Mouse (Mus musculus) embryonic fibroblast, embryonic 13.5 days (primary cell): Measurements from ENCODE around the gene Nob1. TPM values are rescaled to one million over a fixed set of nuclear protein-coding genes. Genes with fewer than 3 reads are reported as not detected.

Experiments
- H3K27ac ChIP-seq: 2 replicates; pipeline ENCODE4 v1.5.1; 2012; ENCODE audit warnings: low read length, control low read depth, inconsistent platforms; ENCODE audit not compliant: insufficient read depth
- H3K4me1 ChIP-seq: 2 replicates; pipeline ENCODE4 v1.6.1; 2011; ENCODE audit warnings: low read length; ENCODE audit not compliant: control insufficient read depth, insufficient read depth
- H3K4me3 ChIP-seq: 2 replicates; pipeline ENCODE4 v1.5.1; 2011; ENCODE audit warnings: mild to moderate bottlenecking, control low read depth, low read length; ENCODE audit not compliant: insufficient read depth
- CTCF ChIP-seq: IDR thresholded peaks from 2 replicates; pipeline ENCODE4 v1.5.1; 2011; ENCODE audit warnings: mild to moderate bottlenecking, control low read depth, low read length, moderate library complexity, borderline replicate concordance; ENCODE audit not compliant: insufficient read depth
- POLR2A ChIP-seq: IDR thresholded peaks from 2 replicates; pipeline ENCODE4 v1.6.1; 2011; ENCODE audit warnings: low read depth, mild to moderate bottlenecking, control low read depth, low read length, moderate library complexity
- polyA plus RNA-seq: library from polyadenylated mRNA; stranded (reverse); fragments of >200 nt; gene quantifications from 2 replicates; pipeline ENCODE4 v1.2.4, GENCODE M21; 2011; ENCODE audit warnings: low read depth; ENCODE audit not compliant: missing spikeins, insufficient read length

The Nob1 gene
- polyA plus RNA-seq, 1 experiment = 40.1 TPM

GRCm38 (mm10) chr8:107455268-107455667, 30.4 kb upstream of the Nob1 start:
- Histone ChIP-seq H3K4me3 (no peak overlapping the region), H3K4me1 (peaks cover 14% of the 10 kb centered on the region), H3K27ac (no peak overlapping the region)
- TF ChIP-seq POLR2A = no peak
- peak; percentile 91; the same call in 1 of the 2 replicates for TF ChIP-seq CTCF

GRCm38 (mm10) chr8:107453386-107453785, 28.5 kb upstream of the Nob1 start:
- Histone ChIP-seq H3K4me3 (no peak overlapping the region), H3K27ac (no peak overlapping the region), H3K4me1 (peaks cover 23% of the 10 kb centered on the region)
- TF ChIP-seq CTCF = no peak
- no peak for TF ChIP-seq POLR2A

DNA sequence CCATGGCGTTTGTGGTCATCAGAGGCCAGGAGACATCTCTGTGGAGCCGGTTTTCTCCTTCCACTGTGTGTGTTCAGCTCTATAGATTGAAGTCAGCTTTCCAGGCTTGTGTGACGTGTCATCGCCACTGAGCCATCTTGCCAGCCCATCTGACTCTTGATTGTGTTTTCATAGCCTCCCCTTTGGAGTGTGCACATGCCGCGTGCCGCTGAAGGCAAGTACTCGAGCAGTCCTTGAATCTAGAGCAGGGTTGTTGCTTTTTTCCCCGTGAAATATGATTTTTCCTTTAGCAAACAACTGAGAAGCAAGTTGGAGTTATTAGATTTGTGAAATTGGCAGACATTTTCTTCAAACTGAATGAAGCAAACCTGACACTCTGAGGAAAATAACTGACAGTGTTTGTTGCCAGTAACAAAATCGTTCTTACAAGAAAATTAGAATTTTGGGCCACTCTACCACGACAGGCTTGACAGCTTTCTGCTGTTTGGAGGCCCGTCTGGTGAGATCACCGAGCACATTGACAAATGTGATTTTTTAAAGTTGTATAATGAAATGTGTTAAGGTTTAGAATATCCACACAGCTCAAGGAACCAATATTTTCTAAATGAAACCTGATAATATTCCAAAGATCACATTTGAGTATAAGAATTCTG, 26.7 kb upstream of the Nob1 start:
- TF ChIP-seq POLR2A (no peak), CTCF (no peak)
- Histone ChIP-seq H3K4me1 (peaks cover 13% of the 10 kb centered on the region; the same call in 1 of the 2 replicates), H3K4me3 (no peak overlapping the region), H3K27ac (no peak overlapping the region)

- no peak for TF ChIP-seq CTCF
- TF ChIP-seq POLR2A = no peak
- Histone ChIP-seq H3K27ac (no peak overlapping the region), H3K4me3 (no peak overlapping the region), H3K4me1 (peaks cover 10% of the 10 kb centered on the region; the same call in 1 of the 2 replicates)
Measured at GRCm38 (mm10) chr8:107449655-107450054, 24.8 kb upstream of the Nob1 start.

GRCm38 (mm10) chr8:107449130-107449529, 24.3 kb upstream of the Nob1 start:
- TF ChIP-seq CTCF (no peak), POLR2A (no peak)
- Histone ChIP-seq H3K4me1 (peaks cover 10% of the 10 kb centered on the region; the same call in 1 of the 2 replicates), H3K27ac (no peak overlapping the region), H3K4me3 (no peak overlapping the region)

GRCm38 (mm10) chr8:107448382-107448889, 23.6 kb upstream of the Nob1 start:
- Histone ChIP-seq H3K27ac (no peak overlapping the region), H3K4me3 (no peak overlapping the region), H3K4me1 (peaks cover 10% of the 10 kb centered on the region; the same call in 1 of the 2 replicates)
- TF ChIP-seq POLR2A (no peak), CTCF (no peak)

DNA sequence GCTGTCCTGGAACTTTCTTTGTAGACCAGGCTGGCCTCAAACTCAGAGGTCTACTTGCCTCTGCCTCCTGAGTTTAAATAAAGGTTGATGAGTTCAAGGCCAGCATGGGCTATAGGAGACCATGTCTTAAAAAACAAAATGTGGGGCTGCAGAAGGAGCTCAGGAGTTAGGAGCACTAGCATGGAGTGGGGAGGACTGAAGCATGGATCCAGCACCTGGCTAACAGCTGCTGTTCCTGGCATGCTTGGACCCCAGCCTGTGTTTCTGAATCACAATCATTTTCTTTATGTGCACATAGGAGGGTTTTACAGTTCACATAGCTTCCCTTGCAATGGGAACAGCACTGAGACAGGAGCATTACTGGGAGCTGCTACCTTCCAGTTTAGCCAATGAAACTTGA, 22.9 kb upstream of the Nob1 start:
- H3K4me1 ChIP-seq = peaks cover 10% of the 10 kb centered on the region; the same call in 1 of the 2 replicates
- no peak overlapping the region for H3K4me3 ChIP-seq
- H3K27ac ChIP-seq = no peak overlapping the region
- no peak for TF ChIP-seq POLR2A
- TF ChIP-seq CTCF = no peak

GRCm38 (mm10) chr8:107444626-107445025, 19.8 kb upstream of the Nob1 start:
- Histone ChIP-seq H3K27ac (no peak overlapping the region), H3K4me3 (no peak overlapping the region), H3K4me1 (peaks cover 10% of the 10 kb centered on the region; the same call in 1 of the 2 replicates)
- TF ChIP-seq POLR2A (no peak), CTCF (no peak)

DNA sequence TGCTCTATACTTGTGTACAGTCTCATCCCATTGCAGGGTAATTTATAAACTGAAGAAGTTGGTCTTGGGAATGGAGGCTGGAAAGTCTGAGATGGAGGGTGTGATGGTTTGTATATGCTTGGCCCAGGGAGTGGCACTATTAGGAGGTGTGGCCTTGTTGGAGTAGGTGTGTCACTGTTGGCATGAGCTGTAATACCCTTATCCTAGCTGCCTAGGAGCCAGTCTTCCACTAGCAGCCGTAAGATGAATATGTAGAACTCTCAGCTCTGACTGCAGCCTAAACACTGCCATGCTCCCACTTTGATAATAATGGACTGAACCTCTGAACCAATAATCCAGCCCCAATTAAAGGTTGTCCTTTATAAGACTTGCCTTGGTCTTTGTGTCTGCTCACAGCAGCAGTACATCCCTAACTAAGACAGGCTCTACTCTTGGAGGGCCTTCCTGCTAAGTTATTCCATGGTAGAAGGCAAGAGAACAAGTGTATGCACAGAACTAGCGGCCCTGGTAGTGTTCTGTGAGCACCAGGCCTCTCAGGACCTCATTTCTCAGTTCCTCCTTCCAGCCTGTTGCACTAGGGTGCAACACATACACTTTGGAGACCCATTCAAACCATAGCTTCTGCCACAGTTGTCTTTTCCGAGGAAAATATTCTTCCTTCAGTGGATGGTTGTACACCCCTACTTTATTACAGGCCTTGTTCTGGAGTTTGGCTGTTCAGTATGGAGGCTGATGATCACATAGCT, 15.2 kb upstream of the Nob1 start:
- no peak overlapping the region for H3K4me3 ChIP-seq
- TF ChIP-seq CTCF = no peak
- TF ChIP-seq POLR2A = no peak
- no peak overlapping the region for H3K27ac ChIP-seq
- H3K4me1 ChIP-seq = no peaks in the 10 kb centered on the region

DNA sequence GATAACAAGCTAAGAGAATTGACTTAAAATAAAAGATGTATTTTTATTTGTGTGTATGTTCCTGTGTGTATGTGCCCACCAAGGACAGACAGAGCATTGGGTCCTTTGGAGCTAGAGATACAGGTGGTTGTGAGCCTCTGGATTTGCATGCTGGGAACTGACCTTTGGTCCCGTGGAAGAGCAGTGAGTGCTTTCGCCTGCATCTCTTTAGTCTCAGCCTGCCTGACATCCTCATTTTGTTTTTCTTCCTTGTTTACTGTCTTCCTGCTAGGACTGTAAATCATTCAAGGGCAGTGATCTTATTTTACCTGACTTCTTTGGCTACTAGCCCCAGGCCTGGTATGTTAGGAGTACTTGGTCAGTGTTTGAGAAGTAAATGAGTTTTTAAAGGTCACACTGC, 12.9 kb upstream of the Nob1 start:
- Histone ChIP-seq H3K4me1 (no peaks in the 10 kb centered on the region), H3K4me3 (no peak overlapping the region), H3K27ac (no peak overlapping the region)
- no peak for TF ChIP-seq POLR2A
- no peak for TF ChIP-seq CTCF
